Mouse (Mus musculus): Measurements from ENCODE around the gene Gabrb2.
A peak's percentile ranks its signal among the peaks of the same experiment; 100 is the strongest.

Gene Gabrb2

GRCm38 (mm10) chr11:42418996-42419782, at the start of gene Gabrb2:
TSS of gene Gabrb2 (plus strand) at chr11:42419757.
- DNase-seq, result no peak

- DNase-seq, result no peak
Measured at GRCm38 (mm10) chr11:42378983-42379382, 40.6 kb upstream of the Gabrb2 start.

- no peak for DNase-seq
Measured at GRCm38 (mm10) chr11:42386486-42386885, 33.1 kb upstream of the Gabrb2 start.

GRCm38 (mm10) chr11:42390682-42391290, 28.8 kb upstream of the Gabrb2 start:
- DNase-seq, result no peak

- DNase-seq, result no peak
Measured at GRCm38 (mm10) chr11:42393451-42393850, 26.1 kb upstream of the Gabrb2 start.

- no peak for DNase-seq
Measured at GRCm38 (mm10) chr11:42419791-42420633, 455 bp downstream of the Gabrb2 start.

GRCm38 (mm10) chr11:42420634-42421470, 1.3 kb downstream of the Gabrb2 start:
- peak; percentile 35 for DNase-seq

GRCm38 (mm10) chr11:42423231-42423630, 3.7 kb downstream of the Gabrb2 start:
- no peak for DNase-seq

GRCm38 (mm10) chr11:42431495-42431894, 11.9 kb downstream of the Gabrb2 start:
- no peak for DNase-seq

- DNase-seq, result no peak
Measured at GRCm38 (mm10) chr11:42438978-42439377, 19.4 kb downstream of the Gabrb2 start.

GRCm38 (mm10) chr11:42443641-42444040, 24.1 kb downstream of the Gabrb2 start:
- no peak for DNase-seq

GRCm38 (mm10) chr11:42448929-42449328, 29.4 kb downstream of the Gabrb2 start:
- DNase-seq, result no peak

GRCm38 (mm10) chr11:42464136-42464535, 44.6 kb downstream of the Gabrb2 start:
- no peak for DNase-seq

- DNase-seq, result no peak
Measured at GRCm38 (mm10) chr11:42468381-42468780, 48.8 kb downstream of the Gabrb2 start.

GRCm38 (mm10) chr11:42474523-42474922, 55.0 kb downstream of the Gabrb2 start:
- DNase-seq, result no peak

- DNase-seq, result no peak
Measured at GRCm38 (mm10) chr11:42487625-42488024, 68.1 kb downstream of the Gabrb2 start.

GRCm38 (mm10) chr11:42501166-42501565, 81.6 kb downstream of the Gabrb2 start:
- no peak for DNase-seq

GRCm38 (mm10) chr11:42505436-42505835, 85.9 kb downstream of the Gabrb2 start:
- no peak for DNase-seq

- DNase-seq, result no peak
Measured at GRCm38 (mm10) chr11:42505911-42506310, 86.4 kb downstream of the Gabrb2 start.

GRCm38 (mm10) chr11:42521960-42522359, 102.4 kb downstream of the Gabrb2 start:
- no peak for DNase-seq

- no peak for DNase-seq
Measured at GRCm38 (mm10) chr11:42528226-42528881, 108.8 kb downstream of the Gabrb2 start.

- no peak for DNase-seq
Measured at GRCm38 (mm10) chr11:42532577-42532976, 113.0 kb downstream of the Gabrb2 start.

Data from kidney, postnatal 14 days (tissue).